Mouse (Mus musculus): ENCODE measurements around the gene Mvb12b.

DNA sequence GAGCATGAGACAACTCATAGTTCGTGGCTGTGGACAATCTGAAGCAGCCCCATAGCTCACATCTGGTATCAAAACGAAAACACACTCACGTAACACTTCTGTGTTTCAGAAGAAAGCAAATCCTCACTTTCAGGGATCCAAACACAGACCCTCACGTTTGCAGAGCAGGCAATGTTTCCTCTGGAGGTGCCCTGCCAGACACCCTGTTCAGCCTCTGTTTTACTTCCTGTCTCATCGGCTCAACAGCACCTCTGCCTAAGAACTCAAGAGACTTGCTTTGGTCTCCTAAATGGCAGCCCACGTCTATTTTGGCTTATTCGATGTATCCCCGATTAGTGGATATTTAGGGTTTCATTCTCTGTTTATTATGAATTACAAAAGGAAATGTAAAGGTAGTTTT lies 27.3 kb upstream of the Mvb12b start:
- TF ChIP-seq CTCF (IDR thresholded peaks at IDR 0.05; ENCODE audit: borderline replicate concordance, control insufficient read depth, extremely low read depth, insufficient read depth, low read length, poor library complexity) (no peak), POLR2A (IDR thresholded peaks at IDR 0.05; ENCODE audit: control insufficient read depth, extremely low read depth, insufficient read depth, low read length, poor library complexity) (no peak)
